Mouse (Mus musculus) heart, embryonic 13.5 days (tissue): ENCODE results near the gene Llcfc1. TPM values are rescaled to one million over a fixed set of nuclear protein-coding genes. Genes with fewer than 3 reads are reported as not detected.

Source experiments
- ATAC-seq: fragments of 200-750 bp; cut with Nextera tagmentation; 2 replicates; pipeline ENCODE4 v1.8.0; 2017; ENCODE audit warnings: moderate TSS enrichment; ENCODE audit not compliant: insufficient number of reproducible peaks, low FRiP score, low TSS enrichment; ENCODE audit errors: extremely low read depth
- H3K27ac ChIP-seq: fragments of 300-500 bp; sonication (generic); replicated peaks from 2 replicates; pipeline ENCODE4 v1.5.1; 2015; ENCODE audit warnings: moderate library complexity, mild to moderate bottlenecking, inconsistent platforms
- H3K27me3 ChIP-seq: fragments of 300-500 bp; sonication (generic); replicated peaks from 2 replicates; pipeline ENCODE4 v1.6.1; 2015; ENCODE audit warnings: mild to moderate bottlenecking, inconsistent platforms
- H3K36me3 ChIP-seq: fragments of 300-500 bp; sonication (generic); 2 replicates; pipeline ENCODE4 v1.6.1; 2015; ENCODE audit warnings: mild to moderate bottlenecking, inconsistent platforms
- H3K4me1 ChIP-seq: fragments of 300-500 bp; sonication (generic); 2 replicates; pipeline ENCODE4 v1.6.1; 2015; ENCODE audit warnings: inconsistent platforms
- H3K4me2 ChIP-seq: fragments of 300-500 bp; sonication (generic); 2 replicates; pipeline ENCODE4 v1.6.1; 2015; ENCODE audit warnings: inconsistent platforms, mild to moderate bottlenecking, moderate library complexity
- H3K4me3 ChIP-seq: fragments of 300-500 bp; sonication (generic); 2 replicates; pipeline ENCODE4 v1.5.1; 2015; ENCODE audit warnings: moderate library complexity, mild to moderate bottlenecking, inconsistent platforms
- H3K9ac ChIP-seq: fragments of 300-500 bp; sonication (generic); 2 replicates; pipeline ENCODE4 v1.6.1; 2015; ENCODE audit warnings: inconsistent platforms, mild to moderate bottlenecking, moderate library complexity
- H3K9me3 ChIP-seq: fragments of 300-500 bp; sonication (generic); 2 replicates; pipeline ENCODE4 v1.6.1; 2016; ENCODE audit warnings: inconsistent platforms
- WGBS: fragments of 180-500 bp; shearing (Covaris S2); methylation state at CpG from one replicate; pipeline ENCODE4 v1.1.7; 2015; ENCODE audit warnings: mixed read lengths; 5-methylcytosine and 5-hydroxymethylcytosine counted together
- polyA plus RNA-seq: library from polyadenylated mRNA; unstranded; fragments of >200 nt; fragmentation: Nextera tagmentation; extraction: Ambion mirVana; gene quantifications from 2 replicates; pipeline ENCODE4 v1.2.1, GENCODE M21; 2015

The Llcfc1 gene
- polyA plus RNA-seq: not detected in 2 replicates

- H3K36me3 ChIP-seq: no peaks in the 10 kb centered on the region
- no peaks in the 10 kb centered on the region; the same call in 1 of the 2 replicates for H3K27me3 ChIP-seq
- no peaks in the 10 kb centered on the region for H3K4me1 ChIP-seq
- H3K9me3 ChIP-seq: no peaks in the 10 kb centered on the region
- 71% methylated on average over 2 of the region's 2 CpGs for WGBS
- H3K4me2 ChIP-seq: no peak within 1 kb of the TSS
- no peak within 1 kb of the TSS for H3K27ac ChIP-seq
- ATAC-seq: no peak
- H3K4me3 ChIP-seq: no peak within 1 kb of the TSS
- no peak within 1 kb of the TSS for H3K9ac ChIP-seq
These were observed at the start of gene Llcfc1 for GRCm38 (mm10) chr6:41684131-41684530. Gene Llcfc1, plus strand, starts transcription at chr6:41684431.

- WGBS: 34% methylated on average over 1 of the region's 1 CpGs
- Histone ChIP-seq H3K9ac (no peak overlapping the region), H3K4me2 (no peak overlapping the region), H3K4me1 (no peaks in the 10 kb centered on the region), H3K4me3 (no peak overlapping the region), H3K36me3 (no peaks in the 10 kb centered on the region), H3K27ac (no peak overlapping the region), H3K27me3 (no peaks in the 10 kb centered on the region), H3K9me3 (no peaks in the 10 kb centered on the region)
- ATAC-seq: no peak
These were observed 49.0 kb upstream of the Llcfc1 start for GRCm38 (mm10) chr6:41635211-41635610.

GRCm38 (mm10) chr6:41636178-41636577 lies 48.1 kb upstream of the Llcfc1 start, which contains the start of gene Trpv6:
Gene Trpv6, minus strand, starts transcription at chr6:41636405.
- 10% methylated on average over 5 of the region's 5 CpGs for WGBS
- H3K4me2 ChIP-seq: no peak within 1 kb of the TSS
- H3K27me3 ChIP-seq: no peaks in the 10 kb centered on the region
- H3K36me3 ChIP-seq: no peaks in the 10 kb centered on the region
- no peak for ATAC-seq
- H3K27ac ChIP-seq: no peak within 1 kb of the TSS
- H3K4me1 ChIP-seq: no peaks in the 10 kb centered on the region
- H3K9me3 ChIP-seq: no peaks in the 10 kb centered on the region
- no peak within 1 kb of the TSS for H3K9ac ChIP-seq
- no peak within 1 kb of the TSS for H3K4me3 ChIP-seq

- no peak overlapping the region for H3K9ac ChIP-seq
- no peaks in the 10 kb centered on the region for H3K9me3 ChIP-seq
- H3K4me2 ChIP-seq: no peak overlapping the region
- no peaks in the 10 kb centered on the region for H3K36me3 ChIP-seq
- H3K27ac ChIP-seq: no peak overlapping the region
- ATAC-seq: no peak
- H3K4me3 ChIP-seq: no peak overlapping the region
- H3K27me3 ChIP-seq: no peaks in the 10 kb centered on the region
- WGBS: 24% methylated on average over 1 of the region's 1 CpGs
- H3K4me1 ChIP-seq: no peaks in the 10 kb centered on the region
These were observed 46.8 kb upstream of the Llcfc1 start for GRCm38 (mm10) chr6:41637393-41637792.

- ATAC-seq: no peak
These were observed 46.2 kb upstream of the Llcfc1 start for GRCm38 (mm10) chr6:41637927-41638506.

GRCm38 (mm10) chr6:41640449-41640848 lies 43.8 kb upstream of the Llcfc1 start:
- no peak for ATAC-seq
- WGBS: 77% methylated on average over 3 of the region's 3 CpGs
- Histone ChIP-seq H3K4me3 (no peak overlapping the region), H3K36me3 (no peaks in the 10 kb centered on the region), H3K9me3 (no peaks in the 10 kb centered on the region), H3K4me2 (no peak overlapping the region), H3K27ac (no peak overlapping the region), H3K9ac (no peak overlapping the region), H3K4me1 (no peaks in the 10 kb centered on the region), H3K27me3 (no peaks in the 10 kb centered on the region)

More at GRCm38 (mm10) chr6:41637927-41638506, 46.2 kb upstream of the Llcfc1 start:
- 66% methylated on average over 6 of the region's 6 CpGs for WGBS
- no peak overlapping the region for H3K9ac ChIP-seq
- H3K36me3 ChIP-seq: no peaks in the 10 kb centered on the region
- no peak overlapping the region for H3K4me3 ChIP-seq
- H3K27me3 ChIP-seq: no peaks in the 10 kb centered on the region
- no peaks in the 10 kb centered on the region for H3K9me3 ChIP-seq
- H3K4me2 ChIP-seq: no peak overlapping the region
- H3K4me1 ChIP-seq: no peaks in the 10 kb centered on the region
- no peak overlapping the region for H3K27ac ChIP-seq

GRCm38 (mm10) chr6:41641173-41641866 lies 42.9 kb upstream of the Llcfc1 start:
- Histone ChIP-seq H3K4me3 (no peak overlapping the region), H3K9ac (no peak overlapping the region), H3K4me1 (no peaks in the 10 kb centered on the region), H3K4me2 (no peak overlapping the region), H3K27me3 (no peaks in the 10 kb centered on the region), H3K9me3 (no peaks in the 10 kb centered on the region), H3K36me3 (no peaks in the 10 kb centered on the region), H3K27ac (no peak overlapping the region)
- ATAC-seq: no peak
- 51% methylated on average over 6 of the region's 6 CpGs for WGBS

- Histone ChIP-seq H3K36me3 (no peaks in the 10 kb centered on the region), H3K4me2 (no peak overlapping the region), H3K27ac (no peak overlapping the region), H3K4me3 (no peak overlapping the region), H3K9ac (no peak overlapping the region), H3K9me3 (no peaks in the 10 kb centered on the region), H3K27me3 (no peaks in the 10 kb centered on the region), H3K4me1 (no peaks in the 10 kb centered on the region)
- ATAC-seq: no peak
- 76% methylated on average over 4 of the region's 4 CpGs for WGBS
These were observed 41.5 kb upstream of the Llcfc1 start for GRCm38 (mm10) chr6:41642765-41643164.

GRCm38 (mm10) chr6:41643227-41643626 lies 41.0 kb upstream of the Llcfc1 start:
- WGBS: 77% methylated on average over 3 of the region's 3 CpGs
- no peaks in the 10 kb centered on the region for H3K36me3 ChIP-seq
- H3K27ac ChIP-seq: no peak overlapping the region
- H3K4me3 ChIP-seq: no peak overlapping the region
- H3K4me1 ChIP-seq: no peaks in the 10 kb centered on the region
- H3K9ac ChIP-seq: no peak overlapping the region
- no peak for ATAC-seq
- H3K4me2 ChIP-seq: no peak overlapping the region
- H3K9me3 ChIP-seq: no peaks in the 10 kb centered on the region
- H3K27me3 ChIP-seq: no peaks in the 10 kb centered on the region

- H3K9ac ChIP-seq: no peak overlapping the region
- no peak overlapping the region for H3K4me2 ChIP-seq
- 71% methylated on average over 3 of the region's 3 CpGs for WGBS
- H3K9me3 ChIP-seq: no peaks in the 10 kb centered on the region
- H3K4me3 ChIP-seq: no peak overlapping the region
- no peaks in the 10 kb centered on the region for H3K36me3 ChIP-seq
- H3K27me3 ChIP-seq: no peaks in the 10 kb centered on the region
- no peaks in the 10 kb centered on the region for H3K4me1 ChIP-seq
- no peak overlapping the region for H3K27ac ChIP-seq
- ATAC-seq: no peak
These were observed 38.0 kb upstream of the Llcfc1 start for GRCm38 (mm10) chr6:41646220-41646619.

- Histone ChIP-seq H3K27me3 (no peaks in the 10 kb centered on the region), H3K9ac (no peak overlapping the region), H3K4me2 (no peak overlapping the region), H3K9me3 (no peaks in the 10 kb centered on the region), H3K4me1 (no peaks in the 10 kb centered on the region), H3K36me3 (no peaks in the 10 kb centered on the region), H3K27ac (no peak overlapping the region), H3K4me3 (no peak overlapping the region)
- ATAC-seq: no peak
These were observed 37.6 kb upstream of the Llcfc1 start for GRCm38 (mm10) chr6:41646672-41647071.

GRCm38 (mm10) chr6:41653173-41653572 lies 31.1 kb upstream of the Llcfc1 start:
- Histone ChIP-seq H3K9ac (no peak overlapping the region), H3K9me3 (no peaks in the 10 kb centered on the region), H3K4me1 (no peaks in the 10 kb centered on the region), H3K4me3 (no peak overlapping the region), H3K4me2 (no peak overlapping the region), H3K36me3 (no peaks in the 10 kb centered on the region), H3K27ac (no peak overlapping the region), H3K27me3 (no peaks in the 10 kb centered on the region)
- no peak for ATAC-seq
- 82% methylated on average over 5 of the region's 5 CpGs for WGBS
